Mouse (Mus musculus): ENCODE data around the gene Caap1.

GRCm38 (mm10) chr4:94473286-94473685 lies 83.3 kb downstream of the Caap1 start:
- TF ChIP-seq EP300 (optimal IDR thresholded peaks at IDR 0.05) (no peak), CTCF (IDR thresholded peaks at IDR 0.05; ENCODE audit: low read depth) (no peak)
